Mouse (Mus musculus) CH12.LX (cell line): Measurements from ENCODE around the gene Senp5. TPM values are rescaled to one million over a fixed set of nuclear protein-coding genes. Genes with fewer than 3 reads are reported as not detected.

ENCODE experiments used
- DNase-seq: peaks from one replicate; pipeline ENCODE4 v3.0.0-alpha.2; 2013; ENCODE audit errors: extremely low read depth
- H3K27ac ChIP-seq: 2 replicates; pipeline ENCODE4 v1.5.1; 2012; ENCODE audit warnings: low read depth, mild to moderate bottlenecking, control low read depth, moderate library complexity; ENCODE audit not compliant: insufficient read depth
- H3K27me3 ChIP-seq: replicated peaks from 2 replicates; pipeline ENCODE3; 2012; ENCODE audit warnings: inconsistent platforms
- H3K36me3 ChIP-seq, 2 experiments: replicated peaks in 1 of 2; 2 replicates each; pipeline versions ENCODE3 to v1.6.1; 2012; ENCODE audit warnings: inconsistent platforms in 1 of 2, low read length in 1 of 2, mild to moderate bottlenecking in 1 of 2, mixed read lengths in 1 of 2, moderate library complexity in 1 of 2; ENCODE audit not compliant: control insufficient read depth in 1 of 2, insufficient read depth in 1 of 2
- H3K4me1 ChIP-seq, 2 experiments: 2 replicates each; pipeline ENCODE4 v1.6.1; 2012; ENCODE audit warnings: inconsistent platforms in 1 of 2, moderate library complexity in 1 of 2; ENCODE audit not compliant: insufficient read depth in 2 of 2, control insufficient read depth in 1 of 2
- H3K4me2 ChIP-seq: 2 replicates; pipeline ENCODE4 v1.6.1; 2012; ENCODE audit warnings: low read depth, mild to moderate bottlenecking, control low read depth; ENCODE audit not compliant: poor library complexity, insufficient read depth, severe bottlenecking
- H3K4me3 ChIP-seq, 3 experiments: fragments of 150-350 bp in 1 of 3; sonication (generic) in 1 of 3; replicated peaks in 1 of 3; 2 replicates each; pipeline versions ENCODE3 to v1.5.1; 2011 to 2012; ENCODE audit warnings: low read depth in 2 of 3, low read length in 2 of 3, mild to moderate bottlenecking in 2 of 3, moderate library complexity in 2 of 3, control low read depth in 1 of 3, improper control_type of control experiment in 1 of 3, inconsistent platforms in 1 of 3, mixed read lengths in 1 of 3; ENCODE audit not compliant: poor library complexity in 1 of 3
- H3K79me2 ChIP-seq: replicated peaks from 2 replicates; pipeline ENCODE4 v1.6.1; 2012; ENCODE audit warnings: mild to moderate bottlenecking, moderate library complexity; ENCODE audit not compliant: control insufficient read depth, poor library complexity, insufficient read depth, severe bottlenecking; ENCODE audit errors: extremely low read depth
- H3K9ac ChIP-seq: 2 replicates; pipeline ENCODE4 v1.6.1; 2012; ENCODE audit warnings: low read depth, mild to moderate bottlenecking, control low read depth, moderate library complexity; ENCODE audit not compliant: insufficient read depth
- H3K9me3 ChIP-seq: replicated peaks from 2 replicates; pipeline ENCODE3; 2012; ENCODE audit warnings: low read length, inconsistent platforms, mixed read lengths
- CHD1 ChIP-seq: IDR thresholded peaks from 2 replicates; pipeline ENCODE4 v1.6.1; 2012; ENCODE audit warnings: low read depth, low read length, improper control_type of control experiment, inconsistent platforms
- CTCF ChIP-seq, 2 experiments: IDR thresholded peaks in 1 of 2; conservative IDR thresholded peaks in 1 of 2; 2 replicates each; pipeline ENCODE4 v1.5.1; 2011 to 2012; ENCODE audit warnings: low read depth in 2 of 2, low read length in 2 of 2, improper control_type of control experiment in 1 of 2, inconsistent platforms in 1 of 2, mild to moderate bottlenecking in 1 of 2, moderate library complexity in 1 of 2
- EP300 ChIP-seq: IDR thresholded peaks from 2 replicates; pipeline ENCODE4 v1.6.1; 2011; ENCODE audit warnings: low read length, improper control_type of control experiment
- HCFC1 ChIP-seq: IDR thresholded peaks from 2 replicates; pipeline ENCODE4 v1.6.1; 2012; ENCODE audit warnings: low read depth, mild to moderate bottlenecking, inconsistent platforms, low read length, improper control_type of control experiment
- IRF4 ChIP-seq: IDR thresholded peaks from 2 replicates; pipeline ENCODE4 v1.6.1; 2014; ENCODE audit warnings: low read depth, mild to moderate bottlenecking, inconsistent platforms, low read length, improper control_type of control experiment
- JUND ChIP-seq: conservative IDR thresholded peaks from 2 replicates; pipeline ENCODE4 v1.6.1; 2011; ENCODE audit warnings: low read depth, low read length, improper control_type of control experiment
- MEF2A ChIP-seq: IDR thresholded peaks from 2 replicates; pipeline ENCODE4 v1.6.1; 2014; ENCODE audit warnings: low read depth, mild to moderate bottlenecking, inconsistent platforms, low read length, improper control_type of control experiment, borderline replicate concordance
- NELFE ChIP-seq: IDR thresholded peaks from 2 replicates; pipeline ENCODE4 v1.6.1; 2011; ENCODE audit warnings: low read depth, low read length, improper control_type of control experiment
- PAX5 ChIP-seq: IDR thresholded peaks from 2 replicates; pipeline ENCODE4 v1.6.1; 2012; ENCODE audit warnings: low read length, inconsistent platforms, mixed read lengths
- POLR2A ChIP-seq: IDR thresholded peaks from 2 replicates; pipeline ENCODE4 v1.6.1; 2011; ENCODE audit warnings: low read depth, mild to moderate bottlenecking, improper control_type of control experiment, low read length
- SIN3A ChIP-seq: IDR thresholded peaks from 2 replicates; pipeline ENCODE4 v1.6.1; 2012; ENCODE audit warnings: low read length, improper control_type of control experiment, inconsistent platforms
- SMC3 ChIP-seq: IDR thresholded peaks from 2 replicates; pipeline ENCODE4 v1.6.1; 2011; ENCODE audit warnings: low read depth, low read length, improper control_type of control experiment
- USF2 ChIP-seq: conservative IDR thresholded peaks from 2 replicates; pipeline ENCODE4 v1.6.1; 2011; ENCODE audit warnings: low read depth, low read length, improper control_type of control experiment
- ZC3H11A ChIP-seq: IDR thresholded peaks from 2 replicates; pipeline ENCODE4 v1.6.1; 2012; ENCODE audit warnings: low read depth, mild to moderate bottlenecking, inconsistent platforms, low read length, improper control_type of control experiment
- dilution Hi-C: fragments of 300-500 bp; cut with MboI; formaldehyde crosslinking; loops from 2 replicates; pipeline ENCODE4 v1.14.3; 2020; ENCODE audit warnings: low sequenced_read_pairs; ENCODE audit not compliant: extremely low pct_unique_long_range_greater_than_20kb, extremely low pct_ligation_motif_present
- in situ Hi-C: fragments of 300-500 bp; cut with MboI; formaldehyde crosslinking; loops from 3 replicates; pipeline ENCODE4 v1.14.3; 2019; ENCODE audit warnings: low sequenced_read_pairs, low pct_ligation_motif_present, low pct_unique_long_range_greater_than_20kb, mixed read lengths
- polyA plus RNA-seq: library from polyadenylated mRNA; unstranded; fragments of >175 nt; gene quantifications from 2 replicates; pipeline ENCODE4 v1.2.1, GENCODE M21; 2012; ENCODE audit warnings: low read depth; ENCODE audit not compliant: insufficient read length
- total RNA-seq, 2 experiments: library from RNA; depleted of rRNA; stranded (reverse); fragments of 300-350 nt in 1 of 2; fragments of >200 nt in 1 of 2; gene quantifications; 2 replicates each; pipeline ENCODE4 v1.2.3; 2012 to 2014

Gene Senp5
- total and polyA plus RNA-seq, 3 experiments, result 19.3 to 31.2 (median 28.8) TPM

- in situ Hi-C loops (loop anchor here (5.0 kb wide), 2 partner anchors 41 to 461 kb away; partner anchors contain the start of gene Meltf), dilution Hi-C loops (no loop called here)
- H3K4me3 ChIP-seq, result no peak overlapping the region
Measured at GRCm38 (mm10) chr16:31918248-31918724, 84.8 kb downstream of the Senp5 start.

DNA sequence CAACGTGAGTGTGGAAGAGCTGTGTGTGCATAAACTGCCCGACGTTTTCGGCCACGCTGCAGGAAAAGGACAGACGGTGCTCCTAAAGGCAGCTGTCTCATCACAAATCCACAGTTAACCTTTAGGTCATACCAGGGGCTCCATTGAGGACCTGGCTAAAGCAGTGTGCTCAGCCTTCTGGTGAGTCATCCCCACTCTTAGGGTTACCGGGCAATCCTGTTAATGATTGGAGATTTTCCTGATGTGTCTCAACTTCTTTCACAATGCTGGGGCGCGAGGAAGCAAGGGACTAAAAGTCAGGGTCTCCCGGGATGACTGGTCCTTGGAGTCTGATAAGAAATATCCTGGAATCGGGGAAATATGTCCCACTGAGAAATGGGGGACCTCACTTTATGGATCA, 85.3 kb downstream of the Senp5 start:
- no peak overlapping the region for H3K9ac ChIP-seq
- TF ChIP-seq CHD1 (no peak), PAX5 (no peak), USF2 (no peak), POLR2A (no peak)
- TF ChIP-seq, all 38 proteins: peak for 0
- no peak for DNase-seq

More at GRCm38 (mm10) chr16:31918248-31918724, 84.8 kb downstream of the Senp5 start:
- TF ChIP-seq HCFC1, result no peak
- peak; percentile 45; the same call in 1 of the 2 replicates for TF ChIP-seq NELFE
- 0 out of 2 replicates have a peak, but pooled peaks have one; percentile 33 for TF ChIP-seq JUND
- peak; percentile 48; the same call in 1 of the 2 replicates for TF ChIP-seq IRF4
- TF ChIP-seq ZC3H11A, result peak; percentile 87
- peak; percentile 22; the same call in 1 of the 2 replicates for TF ChIP-seq MEF2A
- TF ChIP-seq CTCF (conservative IDR thresholded peaks at IDR 0.05 in 1 of 2, IDR thresholded peaks at IDR 0.05 in 1 of 2; ENCODE audit: low read depth in 2 of 2, low read length in 2 of 2), result peak; percentile 97 to 99
- TF ChIP-seq SMC3, result peak; percentile 97
- no peak for TF ChIP-seq EP300
- no peak for TF ChIP-seq SIN3A
- no peaks in the 10 kb centered on the region for H3K27me3 ChIP-seq
- H3K4me1 ChIP-seq, result peaks cover 0 to 6% of the 10 kb centered on the region in 2 experiments; a peak in 1 of 4 replicates
- no peaks in the 10 kb centered on the region for H3K79me2 ChIP-seq
- no peaks in the 10 kb centered on the region for H3K36me3 ChIP-seq
- no peak overlapping the region for H3K27ac ChIP-seq
- H3K9ac ChIP-seq, result no peak overlapping the region
- peak; percentile 84 for DNase-seq
- H3K4me2 ChIP-seq, result peak overlapping the region; percentile 56; the same call in 1 of the 2 replicates
- H3K9me3 ChIP-seq, result peaks cover 3% of the 10 kb centered on the region

More for the DNA sequence above, 85.3 kb downstream of the Senp5 start:
- Histone ChIP-seq H3K27me3 (no peaks in the 10 kb centered on the region), H3K4me3 (no peak overlapping the region), H3K4me2 (no peak overlapping the region), H3K27ac (no peak overlapping the region), H3K36me3 (no peaks in the 10 kb centered on the region), H3K4me1 (peaks cover 0 to 6% of the 10 kb centered on the region in 2 experiments; a peak in 1 of 4 replicates), H3K79me2 (no peaks in the 10 kb centered on the region), H3K9me3 (peaks cover 3% of the 10 kb centered on the region)
- in situ Hi-C loops, result loop anchor here (5.0 kb wide), 2 partner anchors 40 to 460 kb away; partner anchors contain the start of gene Meltf
- dilution Hi-C loops, result no loop called here
